Mouse (Mus musculus): ENCODE data around the gene Runx1. TPM values are rescaled to one million over a fixed set of nuclear protein-coding genes. Genes with fewer than 3 reads are reported as not detected.
A peak's percentile ranks its signal among the peaks of the same experiment; 100 is the strongest.

Runx1 gene
- polyA plus RNA-seq, 1 experiment from 2014 or later, result 4.2 TPM

- H3K27me3 ChIP-seq (ENCODE audit: control insufficient read depth, insufficient read depth, low read length), result no peaks in the 10 kb centered on the region
- WGBS, result 56% methylated on average over 7 of the region's 7 CpGs
- H3K9ac ChIP-seq (replicated peaks; ENCODE audit: low read length), result no peak overlapping the region
- no peak for ATAC-seq (replicated peaks; ENCODE audit: insufficient number of reproducible peaks, low FRiP score, low TSS enrichment, low read depth)
- H3K36me3 ChIP-seq (replicated peaks; ENCODE audit: control insufficient read depth, insufficient read depth, low read depth, low read length), result no peaks in the 10 kb centered on the region
- H3K4me3 ChIP-seq (ENCODE audit: low read depth, low read length), result no peak overlapping the region
- H3K4me2 ChIP-seq (ENCODE audit: low read depth, low read length), result no peak overlapping the region
- H3K9me3 ChIP-seq (replicated peaks; ENCODE audit: control insufficient read depth, low read length), result no peaks in the 10 kb centered on the region
- H3K4me1 ChIP-seq (ENCODE audit: control insufficient read depth, insufficient read depth, low read length), result no peaks in the 10 kb centered on the region
- H3K27ac ChIP-seq (replicated peaks; ENCODE audit: low read depth, low read length), result no peak overlapping the region
- no peak for DNase-seq (ENCODE audit: low spot score)
Observed at GRCm38 (mm10) chr16:92739071-92739793, 86.7 kb downstream of the Runx1 start.

DNA sequence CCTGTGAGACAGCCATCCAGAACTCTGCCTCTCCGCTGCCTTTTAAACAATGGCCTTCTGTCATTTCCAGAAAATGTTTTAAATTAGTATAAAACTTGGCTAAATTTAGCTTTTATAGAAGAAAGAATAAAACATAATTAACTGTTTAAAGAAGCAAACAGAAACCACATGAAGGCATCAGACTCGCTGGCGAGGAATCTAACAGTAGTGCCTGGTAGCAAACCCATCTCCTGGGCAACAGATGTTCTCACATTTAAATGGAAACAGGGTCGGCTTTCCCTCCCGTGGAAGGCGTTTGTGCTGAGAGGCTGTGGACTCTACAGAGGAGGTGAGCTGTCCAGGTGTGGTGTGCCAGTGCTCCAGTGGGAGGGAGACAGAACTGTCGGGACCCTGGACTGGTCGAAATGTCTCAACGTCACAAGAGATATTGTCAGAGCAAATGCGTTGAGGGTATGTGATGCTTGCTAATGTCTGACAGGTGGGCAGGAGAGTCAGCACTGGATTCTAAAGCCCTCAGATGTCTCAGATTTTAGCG, 87.4 kb downstream of the Runx1 start:
- WGBS, result 45% methylated on average over 11 of the region's 11 CpGs
- H3K36me3 ChIP-seq (replicated peaks; ENCODE audit: control insufficient read depth, insufficient read depth, low read depth, low read length), result no peaks in the 10 kb centered on the region
- no peak overlapping the region for H3K4me2 ChIP-seq (ENCODE audit: low read depth, low read length)
- no peaks in the 10 kb centered on the region for H3K27me3 ChIP-seq (ENCODE audit: control insufficient read depth, insufficient read depth, low read length)
- ATAC-seq (replicated peaks; ENCODE audit: insufficient number of reproducible peaks, low FRiP score, low TSS enrichment, low read depth) (no peak), DNase-seq (ENCODE audit: low spot score) (peak; percentile 64)
- no peak overlapping the region for H3K27ac ChIP-seq (replicated peaks; ENCODE audit: low read depth, low read length)
- H3K9me3 ChIP-seq (replicated peaks; ENCODE audit: control insufficient read depth, low read length), result no peaks in the 10 kb centered on the region
- H3K4me3 ChIP-seq (ENCODE audit: low read depth, low read length), result no peak overlapping the region
- H3K4me1 ChIP-seq (ENCODE audit: control insufficient read depth, insufficient read depth, low read length), result no peaks in the 10 kb centered on the region
- no peak overlapping the region for H3K9ac ChIP-seq (replicated peaks; ENCODE audit: low read length)

- Histone ChIP-seq H3K36me3 (replicated peaks; ENCODE audit: control insufficient read depth, insufficient read depth, low read depth, low read length) (no peaks in the 10 kb centered on the region), H3K9me3 (replicated peaks; ENCODE audit: control insufficient read depth, low read length) (no peaks in the 10 kb centered on the region), H3K27me3 (ENCODE audit: control insufficient read depth, insufficient read depth, low read length) (no peaks in the 10 kb centered on the region), H3K4me2 (ENCODE audit: low read depth, low read length) (no peak overlapping the region), H3K9ac (replicated peaks; ENCODE audit: low read length) (no peak overlapping the region), H3K4me1 (ENCODE audit: control insufficient read depth, insufficient read depth, low read length) (no peaks in the 10 kb centered on the region), H3K27ac (replicated peaks; ENCODE audit: low read depth, low read length) (no peak overlapping the region), H3K4me3 (ENCODE audit: low read depth, low read length) (no peak overlapping the region)
- DNase-seq (ENCODE audit: low spot score) (no peak), ATAC-seq (replicated peaks; ENCODE audit: insufficient number of reproducible peaks, low FRiP score, low TSS enrichment, low read depth) (no peak)
- WGBS, result 89% methylated on average over 9 of the region's 9 CpGs
Observed at GRCm38 (mm10) chr16:92726870-92727269, 99.1 kb downstream of the Runx1 start.

- 87% methylated on average over 3 of the region's 3 CpGs for WGBS
- no peak for ATAC-seq (replicated peaks; ENCODE audit: insufficient number of reproducible peaks, low FRiP score, low TSS enrichment, low read depth)
- H3K27me3 ChIP-seq (ENCODE audit: control insufficient read depth, insufficient read depth, low read length), result no peaks in the 10 kb centered on the region
Observed at GRCm38 (mm10) chr16:92724526-92724925, 101.4 kb downstream of the Runx1 start.

GRCm38 (mm10) chr16:92720678-92721077, 105.3 kb downstream of the Runx1 start:
- no peak for ATAC-seq (replicated peaks; ENCODE audit: insufficient number of reproducible peaks, low FRiP score, low TSS enrichment, low read depth)
- no peak for DNase-seq (ENCODE audit: low spot score)
- H3K4me3 ChIP-seq (ENCODE audit: low read depth, low read length), result no peak overlapping the region
- H3K36me3 ChIP-seq (replicated peaks; ENCODE audit: control insufficient read depth, insufficient read depth, low read depth, low read length), result no peaks in the 10 kb centered on the region
- no peak overlapping the region for H3K4me2 ChIP-seq (ENCODE audit: low read depth, low read length)
- H3K27me3 ChIP-seq (ENCODE audit: control insufficient read depth, insufficient read depth, low read length), result no peaks in the 10 kb centered on the region
- no peak overlapping the region for H3K27ac ChIP-seq (replicated peaks; ENCODE audit: low read depth, low read length)
- H3K9ac ChIP-seq (replicated peaks; ENCODE audit: low read length), result no peak overlapping the region
- no peaks in the 10 kb centered on the region for H3K9me3 ChIP-seq (replicated peaks; ENCODE audit: control insufficient read depth, low read length)
- H3K4me1 ChIP-seq (ENCODE audit: control insufficient read depth, insufficient read depth, low read length), result no peaks in the 10 kb centered on the region
- 68% methylated on average over 10 of the region's 10 CpGs for WGBS

More at GRCm38 (mm10) chr16:92724526-92724925, 101.4 kb downstream of the Runx1 start:
- no peak overlapping the region for H3K4me2 ChIP-seq (ENCODE audit: low read depth, low read length)
- H3K4me1 ChIP-seq (ENCODE audit: control insufficient read depth, insufficient read depth, low read length), result no peaks in the 10 kb centered on the region
- H3K9ac ChIP-seq (replicated peaks; ENCODE audit: low read length), result no peak overlapping the region
- no peak overlapping the region for H3K27ac ChIP-seq (replicated peaks; ENCODE audit: low read depth, low read length)
- H3K4me3 ChIP-seq (ENCODE audit: low read depth, low read length), result no peak overlapping the region
- no peak for DNase-seq (ENCODE audit: low spot score)
- no peaks in the 10 kb centered on the region for H3K36me3 ChIP-seq (replicated peaks; ENCODE audit: control insufficient read depth, insufficient read depth, low read depth, low read length)
- H3K9me3 ChIP-seq (replicated peaks; ENCODE audit: control insufficient read depth, low read length), result no peaks in the 10 kb centered on the region

DNA sequence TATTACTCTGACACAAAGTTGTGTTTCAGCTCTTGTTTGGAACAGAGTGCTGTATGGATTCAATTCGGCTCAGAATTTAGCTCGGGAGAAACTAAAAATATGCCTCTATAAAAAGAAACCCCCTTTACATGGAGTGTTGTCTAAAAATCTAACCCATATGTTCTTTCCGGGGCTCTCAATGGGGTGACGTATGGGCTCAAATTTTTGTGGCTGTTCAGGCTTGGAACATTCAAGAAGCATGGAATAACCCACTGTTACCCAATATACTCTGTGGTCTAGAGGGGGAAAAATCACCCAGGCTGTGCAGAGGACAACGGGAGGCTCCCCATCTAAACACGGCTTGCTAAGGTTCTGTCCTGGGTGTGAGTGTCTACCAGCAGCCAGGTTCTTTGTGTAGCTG, 106.2 kb downstream of the Runx1 start:
- WGBS, result 74% methylated on average over 6 of the region's 6 CpGs

DNA sequence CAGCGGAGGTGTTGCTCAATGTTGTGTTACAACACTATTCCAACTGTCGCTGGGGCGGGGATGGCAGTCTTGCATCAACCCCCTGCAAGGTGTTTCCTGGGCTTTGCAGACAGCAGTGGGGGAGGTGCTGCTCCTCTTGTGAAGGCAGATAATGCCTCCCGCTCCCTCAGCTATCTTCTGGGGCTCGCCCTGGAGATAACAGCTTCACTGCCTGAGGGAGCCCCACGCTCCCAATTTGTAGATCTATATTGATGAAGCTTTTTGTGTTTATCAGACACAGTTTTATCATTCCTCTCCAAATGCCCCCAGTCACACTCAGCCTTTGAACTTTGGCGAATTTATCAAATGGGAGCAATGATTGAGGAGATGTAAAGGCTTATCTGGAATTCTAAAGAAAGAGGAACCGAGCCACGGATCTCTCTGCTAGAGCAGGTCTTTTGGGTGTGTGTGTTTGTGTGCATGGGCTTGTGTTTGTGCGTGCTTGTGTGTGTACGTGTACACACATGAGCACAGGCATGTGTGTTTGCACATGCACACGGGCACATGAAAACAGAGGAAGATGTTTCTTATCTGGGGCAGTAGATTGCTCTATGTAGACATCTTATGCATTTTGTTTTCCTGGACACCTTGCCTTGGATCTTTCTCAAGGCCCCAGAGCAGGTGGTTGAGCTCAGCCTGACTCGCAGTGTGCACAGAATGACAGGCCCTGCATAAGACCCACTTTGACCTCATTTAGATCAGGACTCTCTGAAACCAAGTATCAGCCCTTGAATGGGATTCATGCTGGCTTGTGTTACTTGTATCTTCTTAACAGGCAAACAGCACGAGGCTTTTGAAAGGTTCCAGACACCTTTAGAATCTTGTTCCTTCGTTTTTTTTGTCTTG, 110.1 kb downstream of the Runx1 start:
- H3K4me3 ChIP-seq (ENCODE audit: low read depth, low read length), result no peak overlapping the region
- ATAC-seq (replicated peaks; ENCODE audit: insufficient number of reproducible peaks, low FRiP score, low TSS enrichment, low read depth) (no peak), DNase-seq (ENCODE audit: low spot score) (no peak)
- H3K4me1 ChIP-seq (ENCODE audit: control insufficient read depth, insufficient read depth, low read length), result no peaks in the 10 kb centered on the region
- H3K9ac ChIP-seq (replicated peaks; ENCODE audit: low read length), result no peak overlapping the region
- no peaks in the 10 kb centered on the region for H3K27me3 ChIP-seq (ENCODE audit: control insufficient read depth, insufficient read depth, low read length)
- 31% methylated on average over 15 of the region's 15 CpGs for WGBS
- no peaks in the 10 kb centered on the region for H3K36me3 ChIP-seq (replicated peaks; ENCODE audit: control insufficient read depth, insufficient read depth, low read depth, low read length)
- H3K27ac ChIP-seq (replicated peaks; ENCODE audit: low read depth, low read length), result no peak overlapping the region
- no peak overlapping the region for H3K4me2 ChIP-seq (ENCODE audit: low read depth, low read length)
- no peaks in the 10 kb centered on the region for H3K9me3 ChIP-seq (replicated peaks; ENCODE audit: control insufficient read depth, low read length)

More for the DNA sequence above, 106.2 kb downstream of the Runx1 start:
- no peaks in the 10 kb centered on the region for H3K27me3 ChIP-seq (ENCODE audit: control insufficient read depth, insufficient read depth, low read length)
- no peak overlapping the region for H3K4me2 ChIP-seq (ENCODE audit: low read depth, low read length)
- no peak overlapping the region for H3K4me3 ChIP-seq (ENCODE audit: low read depth, low read length)
- H3K36me3 ChIP-seq (replicated peaks; ENCODE audit: control insufficient read depth, insufficient read depth, low read depth, low read length), result no peaks in the 10 kb centered on the region
- no peaks in the 10 kb centered on the region for H3K4me1 ChIP-seq (ENCODE audit: control insufficient read depth, insufficient read depth, low read length)
- H3K9ac ChIP-seq (replicated peaks; ENCODE audit: low read length), result no peak overlapping the region
- ATAC-seq (replicated peaks; ENCODE audit: insufficient number of reproducible peaks, low FRiP score, low TSS enrichment, low read depth), result no peak
- DNase-seq (ENCODE audit: low spot score), result no peak
- H3K9me3 ChIP-seq (replicated peaks; ENCODE audit: control insufficient read depth, low read length), result no peaks in the 10 kb centered on the region
- H3K27ac ChIP-seq (replicated peaks; ENCODE audit: low read depth, low read length), result no peak overlapping the region

DNA sequence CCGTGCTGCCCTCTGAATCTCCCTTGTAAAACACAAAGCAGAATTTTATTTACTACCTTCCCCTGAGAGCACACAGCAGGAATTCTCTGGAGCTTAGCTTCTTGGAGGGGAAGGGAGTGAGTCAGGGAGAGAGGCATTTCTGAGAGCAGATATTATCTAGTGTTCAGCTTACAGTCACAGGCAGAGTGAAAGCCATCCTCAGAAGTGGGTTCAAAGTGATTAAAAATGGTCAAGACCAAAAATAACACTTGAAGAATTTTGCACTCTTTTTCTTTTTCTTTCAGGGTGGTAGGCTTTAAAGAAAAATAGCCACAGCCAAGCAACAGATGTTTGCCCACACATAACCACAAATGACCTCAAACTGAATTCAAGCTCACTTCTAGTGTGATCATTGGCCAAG, 115.8 kb downstream of the Runx1 start:
- no peak overlapping the region for H3K4me3 ChIP-seq (ENCODE audit: low read depth, low read length)
- no peak overlapping the region for H3K27ac ChIP-seq (replicated peaks; ENCODE audit: low read depth, low read length)
- DNase-seq (ENCODE audit: low spot score) (no peak), ATAC-seq (replicated peaks; ENCODE audit: insufficient number of reproducible peaks, low FRiP score, low TSS enrichment, low read depth) (no peak)
- WGBS, result 14% methylated on average over 1 of the region's 1 CpGs
- H3K9me3 ChIP-seq (replicated peaks; ENCODE audit: control insufficient read depth, low read length), result no peaks in the 10 kb centered on the region
- no peaks in the 10 kb centered on the region for H3K4me1 ChIP-seq (ENCODE audit: control insufficient read depth, insufficient read depth, low read length)
- H3K27me3 ChIP-seq (ENCODE audit: control insufficient read depth, insufficient read depth, low read length), result no peaks in the 10 kb centered on the region
- H3K9ac ChIP-seq (replicated peaks; ENCODE audit: low read length), result no peak overlapping the region
- no peak overlapping the region for H3K4me2 ChIP-seq (ENCODE audit: low read depth, low read length)
- H3K36me3 ChIP-seq (replicated peaks; ENCODE audit: control insufficient read depth, insufficient read depth, low read depth, low read length), result no peaks in the 10 kb centered on the region
